Mouse (Mus musculus) erythroblast, embryonic 14.5 days (primary cell): ENCODE results near the gene Olfr889. TPM values are rescaled to one million over a fixed set of nuclear protein-coding genes. Genes with fewer than 3 reads are reported as not detected.
"Not testable (repeated sequence)": the region's sequence is repeated elsewhere in the genome, so short reads cannot be mapped to it uniquely, and the experiment has no call there.

ENCODE experiments used
- H3K27me3 ChIP-seq: 2 replicates; pipeline ENCODE4 v1.6.1; 2012; ENCODE audit warnings: inconsistent platforms; ENCODE audit not compliant: control insufficient read depth
- H3K36me3 ChIP-seq: 2 replicates; pipeline ENCODE4 v1.6.1; 2012; ENCODE audit warnings: mild to moderate bottlenecking, inconsistent platforms; ENCODE audit not compliant: control insufficient read depth
- H3K4me1 ChIP-seq: 2 replicates; pipeline ENCODE4 v1.6.1; 2012; ENCODE audit warnings: inconsistent platforms; ENCODE audit not compliant: control insufficient read depth
- H3K4me3 ChIP-seq: replicated peaks from 2 replicates; pipeline ENCODE3; 2012; ENCODE audit warnings: moderate library complexity, mild to moderate bottlenecking, inconsistent platforms
- H3K9me3 ChIP-seq: 2 replicates; pipeline ENCODE4 v1.6.1; 2012; ENCODE audit warnings: low read length, inconsistent platforms, mixed read lengths; ENCODE audit not compliant: control insufficient read depth
- GATA1 ChIP-seq: IDR thresholded peaks from 2 replicates; pipeline ENCODE4 v1.6.1; 2012; ENCODE audit warnings: low read length, inconsistent platforms, mixed read lengths
- TAL1 ChIP-seq: IDR thresholded peaks from 3 replicates; pipeline ENCODE4 v1.6.1; 2012; ENCODE audit warnings: low read length, inconsistent platforms, mixed read lengths
- polyA plus RNA-seq: library from polyadenylated mRNA; stranded (reverse); fragments of >175 nt; gene quantifications from 2 replicates; pipeline ENCODE4 v1.2.3, GENCODE M21; 2012

Gene Olfr889
- not detected in 2 replicates for polyA plus RNA-seq

- H3K36me3 ChIP-seq = no peaks in the 10 kb centered on the region
- TF ChIP-seq TAL1 (no peak), GATA1 (no peak)
- no peaks in the 10 kb centered on the region for H3K4me1 ChIP-seq
- H3K9me3 ChIP-seq = no peaks in the 10 kb centered on the region
- no peak within 1 kb of the TSS for H3K4me3 ChIP-seq
- no peaks in the 10 kb centered on the region for H3K27me3 ChIP-seq
Observed at GRCm38 (mm10) chr9:38114898-38115297, at the start of gene Olfr889. Gene Olfr889, plus strand, starts transcription at chr9:38115198.

- Histone ChIP-seq H3K4me1 (no peaks in the 10 kb centered on the region), H3K27me3 (no peaks in the 10 kb centered on the region), H3K4me3 (no peak within 1 kb of the TSS), H3K9me3 (no peaks in the 10 kb centered on the region), H3K36me3 (no peaks in the 10 kb centered on the region)
- no peak for TF ChIP-seq GATA1
- no peak for TF ChIP-seq TAL1
Observed at GRCm38 (mm10) chr9:38083772-38084171, 31.2 kb upstream of the Olfr889 start, which contains the start of gene Olfr887. Gene Olfr887, plus strand, starts transcription at chr9:38084072.

- Histone ChIP-seq H3K9me3 (no peaks in the 10 kb centered on the region), H3K27me3 (no peaks in the 10 kb centered on the region), H3K4me3 (no peak within 1 kb of the TSS), H3K4me1 (no peaks in the 10 kb centered on the region), H3K36me3 (no peaks in the 10 kb centered on the region)
- TF ChIP-seq GATA1 (no peak), TAL1 (no peak)
Observed at GRCm38 (mm10) chr9:38107828-38108227, 7.2 kb upstream of the Olfr889 start, which contains the start of gene Olfr888. Gene Olfr888, plus strand, starts transcription at chr9:38108128.

DNA sequence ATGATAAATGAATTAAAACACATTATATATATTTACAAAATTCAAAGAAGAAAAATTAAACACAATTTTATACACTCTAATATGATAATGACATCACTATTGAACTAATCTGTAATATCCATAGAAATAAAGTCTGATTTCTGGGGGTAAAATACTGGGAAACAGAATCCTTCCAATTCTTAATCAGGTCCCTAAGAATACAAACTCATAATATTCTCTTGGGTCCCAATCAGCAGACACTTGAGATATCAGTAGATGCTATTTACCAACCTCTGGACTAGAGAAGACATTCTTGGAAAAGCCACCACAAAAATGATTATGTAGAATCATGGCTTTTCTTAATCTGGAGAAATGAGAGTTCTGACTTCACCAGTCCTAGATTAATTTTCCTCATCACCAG is 27.2 kb downstream of the Olfr889 start, which contains the start of gene Olfr890:
Gene Olfr890 (plus strand): TSS at position 301 of the 400 bp plus-strand sequence.
- Histone ChIP-seq H3K4me1 (no peaks in the 10 kb centered on the region), H3K27me3 (no peaks in the 10 kb centered on the region), H3K9me3 (no peaks in the 10 kb centered on the region), H3K4me3 (no peak within 1 kb of the TSS), H3K36me3 (no peaks in the 10 kb centered on the region)
- no peak for TF ChIP-seq GATA1
- TF ChIP-seq TAL1 = no peak

DNA sequence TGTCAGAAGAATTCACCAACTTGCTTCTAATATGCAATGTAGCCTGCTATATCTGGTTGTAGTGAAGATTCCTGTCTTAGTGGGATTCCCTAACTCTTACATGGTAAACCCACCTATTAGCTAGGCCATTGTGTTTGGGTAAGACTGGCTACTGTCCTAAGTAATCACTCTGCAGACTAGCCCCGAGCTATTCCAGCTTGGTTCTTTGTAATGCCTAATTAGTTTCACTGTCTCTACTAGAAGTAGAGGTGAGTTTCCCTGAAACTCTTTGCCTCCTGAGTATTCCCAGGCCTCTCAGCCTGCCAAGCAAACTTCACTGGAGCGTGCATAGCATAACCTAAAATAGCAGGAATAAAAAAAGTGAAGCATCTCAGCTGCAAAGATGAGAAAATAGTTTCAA is 53.3 kb downstream of the Olfr889 start:
- not testable (repeated sequence) for H3K36me3 ChIP-seq, H3K4me3 ChIP-seq, H3K9me3 ChIP-seq, H3K27me3 ChIP-seq, H3K4me1 ChIP-seq

Other genes starting within 250 kb of the Olfr889 start
- not detected in 2 replicates for gene Olfr145, start 218.5 kb upstream of the Olfr889 start, polyA plus RNA-seq
- not detected in 2 replicates for gene Olfr878, start 197.4 kb upstream of the Olfr889 start, polyA plus RNA-seq
- not detected in 2 replicates for gene Olfr881, start 123.4 kb upstream of the Olfr889 start, polyA plus RNA-seq
- gene Olfr883, start 89.4 kb upstream of the Olfr889 start, polyA plus RNA-seq = not detected in 2 replicates
- gene Olfr884, start 68.6 kb upstream of the Olfr889 start, polyA plus RNA-seq = not detected in 2 replicates
- gene Olfr885, start 53.9 kb upstream of the Olfr889 start, polyA plus RNA-seq = not detected in 2 replicates
- not detected in 2 replicates for gene Olfr887, start 31.1 kb upstream of the Olfr889 start, polyA plus RNA-seq
- not detected in 2 replicates for gene Olfr888, start 7.1 kb upstream of the Olfr889 start, polyA plus RNA-seq
- gene Olfr890, start 27.3 kb downstream of the Olfr889 start, polyA plus RNA-seq = not detected in 2 replicates
- not detected in 2 replicates for gene Olfr891, start 65.6 kb downstream of the Olfr889 start, polyA plus RNA-seq
- not detected in 2 replicates for gene Olfr893, start 93.2 kb downstream of the Olfr889 start, polyA plus RNA-seq
- gene Olfr894, start 102.9 kb downstream of the Olfr889 start, polyA plus RNA-seq = not detected in 2 replicates
- not detected in 2 replicates for gene Olfr143, start 137.6 kb downstream of the Olfr889 start, polyA plus RNA-seq
- not detected in 2 replicates for gene Olfr895, start 152.7 kb downstream of the Olfr889 start, polyA plus RNA-seq
- not detected in 2 replicates for gene Olfr896-ps1, start 175.9 kb downstream of the Olfr889 start, polyA plus RNA-seq
- not detected in 2 replicates for gene Olfr25, start 213.9 kb downstream of the Olfr889 start, polyA plus RNA-seq
- not detected in 2 replicates for gene Olfr898, start 233.2 kb downstream of the Olfr889 start, polyA plus RNA-seq